Mouse (Mus musculus) liver, adult 2 months (tissue): ENCODE measurements around the gene Msi1.

Source experiments
- CTCF ChIP-seq: fragments of 200-500 bp; IDR thresholded peaks from 2 replicates; pipeline ENCODE4 v1.5.1; 2011; ENCODE audit warnings: low read depth, low read length, control low read depth
- POLR2A ChIP-seq: fragments of 200-500 bp; IDR thresholded peaks from 2 replicates; pipeline ENCODE4 v1.6.1; 2011; ENCODE audit warnings: low read length, control low read depth; ENCODE audit not compliant: insufficient read depth; ENCODE audit errors: extremely low read depth

DNA sequence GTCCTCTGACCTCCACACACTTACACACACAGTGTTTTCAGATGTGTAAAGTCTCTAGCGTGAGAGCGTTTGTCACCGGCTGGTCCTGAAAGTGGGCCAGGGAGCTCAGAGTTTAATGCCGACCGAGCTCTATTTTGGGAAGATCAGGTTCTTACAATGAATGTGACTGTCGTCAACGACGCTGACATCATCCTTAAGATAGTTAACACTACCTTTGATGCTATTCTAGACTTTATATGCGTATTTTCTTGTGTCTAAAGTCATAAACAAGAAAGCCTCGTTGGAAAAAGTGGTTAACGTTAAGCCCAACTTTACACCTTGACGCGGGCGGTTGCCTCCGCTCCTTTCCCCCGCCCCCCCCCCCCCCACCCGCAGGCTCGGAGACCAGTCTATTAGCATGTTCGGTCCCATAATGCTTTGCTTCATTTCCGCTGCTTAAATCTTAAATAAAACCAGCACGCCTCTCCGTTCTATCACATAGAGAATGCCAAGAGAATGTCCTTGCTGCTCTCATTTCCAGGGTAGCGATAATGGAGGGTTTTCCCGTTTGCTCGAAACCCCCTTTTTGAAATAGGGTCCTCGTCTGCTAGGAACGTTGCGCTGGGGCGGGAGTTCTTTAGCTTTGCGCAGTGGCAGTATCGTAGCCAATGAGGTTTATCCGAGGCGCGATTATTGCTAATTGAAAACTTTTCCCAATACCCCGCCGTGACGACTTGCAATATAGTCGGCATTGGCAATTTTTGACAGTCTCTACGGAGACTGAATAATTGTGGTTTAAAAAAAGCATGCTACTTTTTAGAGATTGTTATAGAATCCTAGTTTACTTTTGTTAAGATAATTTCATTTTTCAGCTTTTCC, 59.7 kb downstream of the Msi1 start:
- TF ChIP-seq CTCF (no peak), POLR2A (peak; percentile 96)
